27 mouse cellular contexts compared by ENCODE assay signal in genomic region chr5:142262060-142262459, GRCm38 (mm10).
DNase-seq lines count a peak whose midpoint lies in the region; ATAC-seq lines count a peak whose summit lies in the region.
"Had no signal": no experiment of that assay in that cellular context is flagged by ENCODE, and none has a peak within 500 bp of the region (broad histone marks: within the 10 kb centered on the region; RNA-seq: fewer than 3 reads in every experiment).

No protein-coding gene starts in this region.

- no peaks in the 10 kb centered on the region for H3K27me3 ChIP-seq in midbrain, embryonic 14.5 days (ENCODE audit: control insufficient read depth, insufficient read depth, low read length)
- no peaks in the 10 kb centered on the region for H3K27me3 ChIP-seq in midbrain, embryonic 11.5 days (ENCODE audit: control insufficient read depth, insufficient read depth, low read length)
- H3K27me3 ChIP-seq: embryonic facial prominence, embryonic 13.5 days; embryonic facial prominence, embryonic 15.5 days; forebrain, embryonic 12.5 days had no signal

- no peak overlapping the region for H3K4me3 ChIP-seq in midbrain, embryonic 14.5 days (replicated peaks; ENCODE audit: low read depth, low read length)
- no peak overlapping the region for H3K4me3 ChIP-seq in midbrain, embryonic 11.5 days (ENCODE audit: low read depth, low read length)
- H3K4me3 ChIP-seq: embryonic facial prominence, embryonic 13.5 days; embryonic facial prominence, embryonic 15.5 days; erythroblast, embryonic 14.5 days; forebrain, embryonic 10.5 days; forebrain, embryonic 12.5 days had no signal

- ATAC-seq in frontal cortex, adult (ENCODE audit: low TSS enrichment), result peak; percentile 52; the same call in 1 of the 2 replicates
- no peak for ATAC-seq in midbrain, embryonic 14.5 days (ENCODE audit: low FRiP score, low TSS enrichment)
- no peak for ATAC-seq in midbrain, embryonic 11.5 days (ENCODE audit: low FRiP score)
- ATAC-seq: activated CD4-positive, CD25-positive, alpha-beta regulatory T cell, adult 4 months; CD4-positive, CD25-positive, alpha-beta regulatory T cell, adult 4 months; forebrain, embryonic 14.5 days; forebrain, embryonic 16.5 days; Patski had no signal

- WGBS in midbrain, embryonic 14.5 days, result 39% methylated on average over 6 of the region's 6 CpGs
- WGBS in midbrain, embryonic 11.5 days, result 60% methylated on average over 6 of the region's 6 CpGs

- 0 out of 2 replicates have a peak, but pooled peaks cover 10% of the 10 kb centered on the region for H3K9me3 ChIP-seq in midbrain, embryonic 14.5 days (ENCODE audit: control insufficient read depth, low read length)
- no peaks in the 10 kb centered on the region; the same call in 1 of the 2 replicates for H3K9me3 ChIP-seq in midbrain, embryonic 11.5 days (ENCODE audit: control insufficient read depth, low read length)
- H3K9me3 ChIP-seq: embryonic facial prominence, embryonic 15.5 days had no signal

- no peaks in the 10 kb centered on the region for H3K4me1 ChIP-seq in midbrain, embryonic 14.5 days (ENCODE audit: control insufficient read depth, insufficient read depth, low read length)
- H3K4me1 ChIP-seq in midbrain, embryonic 11.5 days (ENCODE audit: control insufficient read depth, insufficient read depth, low read length), result no peaks in the 10 kb centered on the region
- H3K4me1 ChIP-seq: embryonic facial prominence, embryonic 13.5 days; embryonic facial prominence, embryonic 15.5 days; forebrain, embryonic 10.5 days; forebrain, embryonic 12.5 days had no signal

- H3K4me2 ChIP-seq in midbrain, embryonic 14.5 days (ENCODE audit: low read length), result no peak overlapping the region
- H3K4me2 ChIP-seq in midbrain, embryonic 11.5 days, result no peak overlapping the region
- H3K4me2 ChIP-seq: embryonic facial prominence, embryonic 13.5 days; embryonic facial prominence, embryonic 15.5 days; forebrain, embryonic 12.5 days had no signal

- DNase-seq in frontal cortex, postnatal 10 days (ENCODE audit: low spot score in 2 of 2), result no peak
- peak; percentile 14 for DNase-seq in midbrain, embryonic 14.5 days
- DNase-seq in midbrain, embryonic 11.5 days (ENCODE audit: low spot score, missing footprints), result no peak
- DNase-seq in brain, adult 2 months (ENCODE audit: low read depth, low spot score), result peak; percentile 21
- DNase-seq: adrenal gland, adult 8-10 months; adrenal gland, postnatal 14 days; adrenal gland, postnatal 36 days; B cell, adult 2 months; cerebellum, adult 11 months; cerebellum, adult 18-20 months; cerebellum, adult 8-10 months; cerebellum, adult 9-11 months; cerebellum, postnatal 14 days; cerebellum, postnatal 36 days; embryo, embryonic 11 days had no signal

- H3K9ac ChIP-seq in midbrain, embryonic 14.5 days (replicated peaks; ENCODE audit: low read length), result no peak overlapping the region
- H3K9ac ChIP-seq in midbrain, embryonic 11.5 days (ENCODE audit: low read length), result no peak overlapping the region
- H3K9ac ChIP-seq: embryonic facial prominence, embryonic 13.5 days; embryonic facial prominence, embryonic 15.5 days; forebrain, embryonic 12.5 days had no signal

- no peak overlapping the region for H3K27ac ChIP-seq in midbrain, embryonic 14.5 days (replicated peaks; ENCODE audit: low read depth, low read length)
- H3K27ac ChIP-seq in midbrain, embryonic 11.5 days (ENCODE audit: low read depth, low read length), result no peak overlapping the region
- H3K27ac ChIP-seq: embryonic facial prominence, embryonic 13.5 days; embryonic facial prominence, embryonic 15.5 days; forebrain, embryonic 10.5 days; forebrain, embryonic 12.5 days had no signal

- no peaks in the 10 kb centered on the region for H3K36me3 ChIP-seq in midbrain, embryonic 14.5 days (ENCODE audit: control insufficient read depth, insufficient read depth, low read length)
- no peaks in the 10 kb centered on the region for H3K36me3 ChIP-seq in midbrain, embryonic 11.5 days (ENCODE audit: control insufficient read depth, insufficient read depth, low read length)
- H3K36me3 ChIP-seq: embryonic facial prominence, embryonic 13.5 days; embryonic facial prominence, embryonic 15.5 days; forebrain, embryonic 10.5 days; forebrain, embryonic 12.5 days; G1E had no signal

Comparison
In these comparisons a context has a peak if more than half of its experiments do, and no peak if none do; other contexts are left out.
1. DNase-seq: peak in midbrain, embryonic 14.5 days (single experiment) and brain, adult 2 months (single experiment); none in frontal cortex, postnatal 10 days (0 of 2) and midbrain, embryonic 11.5 days (single experiment).